Mouse (Mus musculus) lung, postnatal 4 days (tissue): Measurements from ENCODE around the gene Tmem33.

Source experiments
- DNase-seq, 2 experiments: peaks; one replicate each; pipeline ENCODE4 v3.0.0; 2021

Tmem33 gene

DNA sequence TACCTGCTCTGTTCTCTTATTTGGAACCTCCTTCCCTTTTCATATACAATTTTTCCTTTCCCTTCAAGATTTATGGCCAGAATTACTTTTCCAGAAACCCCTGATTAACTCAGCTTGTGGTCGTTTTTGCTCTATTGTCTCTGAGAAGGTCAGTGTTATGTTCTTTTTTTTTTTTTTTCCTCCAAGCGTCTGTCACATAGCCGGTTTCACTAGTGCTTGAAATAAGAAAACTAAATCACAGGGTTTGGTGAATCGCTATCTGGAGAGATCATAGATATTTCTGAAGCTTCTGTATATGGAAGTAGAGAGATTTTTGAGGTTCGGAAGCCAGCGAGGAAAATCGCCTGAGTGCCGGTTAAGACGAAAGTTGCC lies 220 bp upstream of the Tmem33 start:
- no peak for DNase-seq

DNA sequence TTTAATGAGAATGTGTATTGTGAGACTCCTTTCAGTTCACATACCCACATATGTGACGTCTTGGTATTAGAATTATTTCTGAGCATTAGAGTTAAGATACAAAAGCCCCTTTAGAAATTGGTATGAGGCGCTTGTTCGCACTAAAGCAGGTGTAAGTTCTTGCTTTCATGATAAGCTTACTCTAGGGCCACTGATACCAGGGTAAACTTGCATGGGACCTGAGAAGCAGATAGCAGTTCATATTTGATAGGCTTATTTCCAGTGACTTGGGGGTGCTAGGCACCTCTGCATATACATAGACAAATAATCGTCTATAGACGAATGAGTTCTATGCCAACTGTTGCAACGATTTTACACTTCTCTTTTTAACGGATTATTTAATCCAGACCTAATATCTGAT lies 2.6 kb downstream of the Tmem33 start:
- DNase-seq: no peak

DNA sequence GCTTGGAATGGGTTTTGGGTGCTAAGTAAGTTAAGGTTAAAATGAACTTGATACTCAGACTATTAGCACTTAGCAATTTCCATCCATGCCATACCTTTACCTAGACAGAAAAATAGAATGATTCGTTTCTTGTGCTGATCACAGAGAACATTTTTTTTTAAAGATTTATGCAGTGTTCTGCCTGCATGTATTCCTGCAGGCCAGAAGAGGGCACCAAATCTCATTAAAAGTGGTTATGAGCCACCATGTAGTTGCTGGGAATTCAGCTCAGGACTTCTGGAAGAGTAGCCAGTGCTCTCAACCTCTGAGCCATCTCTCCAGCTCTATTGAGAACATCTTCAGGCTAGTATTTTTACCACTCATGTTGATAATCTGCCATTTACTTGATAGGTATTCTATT lies 5.7 kb downstream of the Tmem33 start:
- DNase-seq: no peak

DNA sequence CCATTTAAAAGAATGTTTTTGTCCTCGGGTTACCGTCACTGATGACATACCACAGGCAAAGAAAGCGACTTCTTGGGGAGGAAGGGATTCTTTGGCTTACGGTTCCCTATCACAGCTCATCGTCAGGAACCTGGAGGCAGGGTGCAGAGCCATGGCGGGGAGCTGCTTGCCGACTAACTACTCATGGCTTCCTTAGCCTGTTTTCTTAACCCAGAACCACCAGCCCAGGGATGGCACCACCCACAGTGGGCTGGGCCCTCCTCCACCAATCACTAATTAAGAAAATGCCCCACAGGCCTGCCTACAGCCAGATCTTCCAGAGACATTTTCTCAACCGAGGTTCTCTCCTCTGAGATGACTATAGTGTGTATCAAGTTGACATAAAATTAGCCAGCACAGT lies 8.9 kb downstream of the Tmem33 start:
- DNase-seq: no peak

GRCm38 (mm10) chr5:67279407-67279806 lies 19.0 kb downstream of the Tmem33 start:
- DNase-seq: no peak

- no peak for DNase-seq
These were observed 19.5 kb downstream of the Tmem33 start for GRCm38 (mm10) chr5:67279840-67280239.

DNA sequence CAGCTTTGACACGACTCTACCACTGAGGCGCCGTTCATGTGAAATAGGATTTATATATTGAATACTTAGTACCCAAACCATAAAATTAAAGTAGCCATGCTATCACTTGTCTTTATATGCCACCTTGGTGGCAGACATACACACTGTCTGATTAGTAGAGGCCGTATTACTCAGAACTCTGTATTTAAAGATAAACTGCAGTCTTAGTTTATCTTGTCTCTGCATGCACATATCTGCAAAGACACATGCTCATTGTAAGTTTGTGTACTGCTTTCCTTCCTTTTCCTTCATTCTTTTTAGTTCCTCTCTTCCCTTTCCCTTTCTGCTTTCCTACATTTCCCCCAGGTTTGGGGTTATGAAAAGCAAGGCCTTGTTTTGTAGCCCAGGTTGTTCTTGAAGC lies 20.0 kb downstream of the Tmem33 start:
- no peak for DNase-seq

- DNase-seq: no peak
These were observed 34.7 kb downstream of the Tmem33 start for GRCm38 (mm10) chr5:67295029-67295428.

DNA sequence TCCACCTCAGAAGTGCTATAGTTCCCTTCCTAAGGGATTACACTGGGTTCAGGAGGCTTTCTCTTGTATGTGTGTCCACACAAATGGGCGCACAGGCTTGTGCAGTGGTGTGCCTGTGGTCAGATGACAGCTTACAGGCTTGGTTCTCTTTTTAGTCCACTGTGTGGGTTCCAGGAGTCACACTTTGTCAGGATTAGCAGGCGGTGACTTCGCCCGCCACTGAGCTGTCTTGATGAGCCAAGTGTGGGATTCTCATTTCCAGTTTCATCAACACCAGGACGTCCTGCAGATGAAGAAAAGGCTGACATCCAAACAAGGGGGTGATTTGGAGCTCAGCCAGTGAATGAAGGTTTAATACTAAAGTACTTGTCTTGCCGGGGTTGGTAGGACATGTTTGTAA lies 35.3 kb downstream of the Tmem33 start:
- no peak for DNase-seq

- no peak for DNase-seq
These were observed 35.8 kb downstream of the Tmem33 start for GRCm38 (mm10) chr5:67296171-67296570.

DNA sequence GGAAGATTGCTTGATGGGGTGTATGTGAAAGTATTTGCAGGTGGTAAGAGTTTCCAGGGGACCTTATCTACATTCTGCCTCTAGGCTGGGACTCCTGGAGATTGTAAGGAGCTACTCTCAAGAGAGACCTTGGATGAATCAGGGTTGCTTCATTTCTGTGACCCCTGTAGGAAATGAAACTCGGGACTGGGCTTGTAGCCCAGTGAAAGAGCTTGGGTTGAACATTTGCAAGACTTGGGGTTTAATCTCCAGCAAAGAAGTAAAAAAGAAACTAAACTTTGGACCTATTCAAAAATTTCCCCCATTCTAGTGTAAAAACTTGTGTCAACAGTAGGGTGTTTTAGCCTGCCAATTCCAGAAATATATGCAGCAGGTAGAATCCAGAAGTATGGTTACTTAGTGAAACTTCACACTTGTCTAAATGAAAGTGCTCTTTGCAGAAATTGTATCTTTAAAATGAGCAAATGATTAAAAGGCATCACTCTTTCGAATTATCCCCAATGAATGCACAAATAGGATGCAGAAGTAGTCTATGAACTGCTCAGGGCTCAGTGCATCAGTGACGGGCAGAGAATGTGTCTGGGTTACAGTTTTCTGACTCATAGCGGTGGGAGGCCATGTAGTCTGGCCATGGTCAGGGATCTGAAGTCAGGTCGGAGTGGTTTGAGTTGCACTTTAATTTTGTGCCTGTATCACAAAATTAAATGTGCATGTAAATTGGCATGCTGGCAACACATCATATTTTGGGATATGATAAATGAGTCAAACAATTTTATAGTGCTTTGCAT lies 36.9 kb downstream of the Tmem33 start:
- DNase-seq: no peak

GRCm38 (mm10) chr5:67299847-67300412 lies 39.6 kb downstream of the Tmem33 start:
- no peak for DNase-seq

- no peak for DNase-seq
These were observed 40.7 kb downstream of the Tmem33 start for GRCm38 (mm10) chr5:67300926-67301597.

GRCm38 (mm10) chr5:67301722-67302331 lies 41.5 kb downstream of the Tmem33 start:
- DNase-seq: no peak

- no peak for DNase-seq
These were observed 43.5 kb downstream of the Tmem33 start for GRCm38 (mm10) chr5:67303816-67304215.

GRCm38 (mm10) chr5:67306698-67307521 lies 46.5 kb downstream of the Tmem33 start, which contains the start of gene Slc30a9:
Gene Slc30a9 (plus strand): TSS chr5:67306955.
- DNase-seq: peak; percentile 94 to 96

DNA sequence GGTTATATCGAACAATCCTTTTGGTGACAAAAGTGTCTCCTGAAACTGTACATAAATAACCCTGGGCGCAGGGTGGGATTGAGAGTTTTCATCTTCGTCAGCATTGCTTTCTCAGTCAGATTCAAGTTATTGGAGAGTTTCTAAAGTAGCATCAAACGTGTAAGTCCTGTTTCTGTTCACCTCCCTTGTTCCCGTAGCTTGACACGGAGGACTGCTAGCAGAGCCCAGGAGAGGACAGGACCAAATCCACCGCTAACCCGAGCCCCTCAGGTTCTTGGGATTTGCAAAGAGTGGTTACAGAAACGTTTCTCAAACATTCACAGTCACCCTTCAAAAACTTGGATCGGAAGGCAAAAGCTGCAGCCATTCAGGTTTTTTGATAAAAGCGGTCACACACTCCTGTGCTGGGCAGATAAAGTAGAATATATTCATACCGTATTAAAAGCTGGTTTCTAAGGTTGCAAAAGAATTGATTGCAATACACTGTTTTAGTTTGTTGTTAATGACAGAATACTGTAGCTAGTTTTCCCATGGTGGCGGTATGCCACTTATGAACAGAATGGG lies 47.4 kb downstream of the Tmem33 start:
- no peak for DNase-seq

DNA sequence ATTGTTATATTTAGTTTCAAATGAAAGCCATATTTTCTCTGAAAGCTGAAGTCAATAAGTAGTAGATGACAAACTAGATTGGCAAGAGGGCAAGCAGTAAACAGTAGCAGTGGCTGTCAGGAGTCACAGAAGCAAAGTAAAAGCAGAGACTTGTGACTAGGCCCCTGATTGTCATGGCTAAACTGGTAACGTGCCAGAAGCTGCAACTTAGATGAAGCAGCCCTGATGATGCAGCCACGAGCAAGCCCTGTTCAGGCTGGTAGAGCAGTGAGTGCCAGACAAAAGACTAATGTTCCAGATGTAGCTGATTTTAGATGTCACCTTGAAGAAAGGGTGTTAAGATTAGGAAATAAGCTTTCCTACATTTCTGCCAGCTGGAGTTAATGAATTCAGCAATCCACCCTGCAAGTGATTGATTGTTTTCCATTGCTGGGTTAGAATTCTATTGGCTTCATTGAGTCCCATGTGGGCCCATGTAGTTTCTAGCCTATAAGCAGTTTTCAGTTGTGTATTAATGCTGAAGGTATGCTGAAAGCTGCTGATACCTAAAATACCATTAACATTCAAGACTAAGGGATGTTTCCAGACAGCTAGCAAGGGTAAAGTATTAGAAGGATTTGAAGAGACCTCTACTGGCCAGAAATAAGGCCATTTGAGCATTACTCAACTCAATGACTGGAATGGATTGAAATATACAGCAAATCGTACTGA lies 51.6 kb downstream of the Tmem33 start:
- no peak for DNase-seq

DNA sequence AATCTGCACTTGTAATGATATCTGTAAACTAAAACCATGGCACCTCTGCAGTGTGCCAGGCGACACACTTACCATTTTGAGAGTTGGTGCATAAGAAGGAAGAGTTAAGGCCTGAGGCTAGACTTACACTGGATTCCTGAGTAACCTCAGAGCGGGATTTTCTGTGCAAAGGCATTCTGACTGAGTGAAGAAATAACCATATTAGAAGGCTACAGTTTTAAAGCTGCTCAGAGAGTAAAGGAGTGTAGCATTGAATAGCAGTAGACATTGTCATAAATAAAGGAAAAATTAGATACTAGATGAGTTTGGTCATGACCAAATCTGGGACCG lies 52.1 kb downstream of the Tmem33 start:
- DNase-seq: no peak

DNA sequence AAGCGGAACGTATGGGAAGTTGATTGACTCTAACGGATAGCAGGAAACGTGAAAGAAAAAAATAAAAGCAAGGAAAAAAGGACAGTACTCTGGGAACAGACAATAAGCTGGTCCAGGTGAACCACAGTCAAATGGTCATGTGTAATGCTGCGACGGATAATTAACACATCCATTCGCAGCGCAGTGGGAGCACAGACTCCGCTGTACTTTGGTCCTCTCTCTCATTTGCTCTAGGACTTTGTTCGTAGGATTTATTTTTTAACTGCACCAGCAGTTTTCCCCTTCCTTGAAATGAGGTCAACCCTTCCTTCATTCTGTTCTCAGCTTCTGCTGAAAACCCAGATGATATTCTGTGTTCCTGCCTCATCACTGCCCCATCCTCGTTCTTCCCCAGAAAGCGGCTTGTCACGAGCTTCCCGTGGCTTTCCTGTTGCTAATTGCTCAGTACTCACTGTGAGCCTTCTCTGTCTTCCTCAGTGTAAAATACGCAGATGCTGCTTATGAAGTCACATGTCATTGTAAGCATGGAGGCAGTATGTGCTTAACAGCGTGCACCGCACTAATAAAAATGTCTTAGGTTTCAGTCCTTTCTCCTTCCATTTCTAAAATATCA lies 61.4 kb downstream of the Tmem33 start:
- no peak for DNase-seq

- no peak for DNase-seq
These were observed 63.7 kb downstream of the Tmem33 start for GRCm38 (mm10) chr5:67324032-67324431.

DNA sequence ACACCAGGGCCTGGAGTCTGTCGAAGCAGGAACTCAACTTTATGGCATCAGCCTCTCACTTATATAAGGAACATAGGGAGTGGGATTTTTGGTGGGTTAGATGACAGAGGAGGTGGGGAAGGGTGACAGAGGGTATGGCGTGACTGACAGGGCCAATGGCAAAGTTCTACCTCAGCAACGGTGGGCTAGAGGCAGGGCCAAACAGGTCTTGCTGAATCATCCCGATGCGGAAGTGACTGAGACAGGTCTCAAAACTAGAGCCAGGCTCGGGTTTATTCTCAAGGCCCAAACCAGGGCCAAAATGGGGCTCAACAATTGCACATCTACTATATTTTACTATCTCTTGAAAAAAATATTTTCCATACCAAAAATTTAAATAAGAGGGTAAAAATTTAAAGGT lies 80.4 kb downstream of the Tmem33 start:
- no peak for DNase-seq
